Mouse (Mus musculus): ENCODE results near the gene Ccdc9b. TPM values are rescaled to one million over a fixed set of nuclear protein-coding genes. Genes with fewer than 3 reads are reported as not detected.

Gene Ccdc9b
- polyA plus RNA-seq, 1 experiment from 2014 or later = 0.90 TPM

- no peak overlapping the region for H3K4me3 ChIP-seq (ENCODE audit: low read depth, low read length)
- H3K36me3 ChIP-seq (ENCODE audit: control insufficient read depth, insufficient read depth, low read length) = no peaks in the 10 kb centered on the region
- H3K4me2 ChIP-seq (ENCODE audit: low read depth) = no peak overlapping the region
- no peak for ATAC-seq (ENCODE audit: insufficient read depth, low FRiP score, low TSS enrichment)
- H3K27ac ChIP-seq (ENCODE audit: low read depth, low read length) = no peak overlapping the region
- H3K27me3 ChIP-seq (ENCODE audit: control insufficient read depth, insufficient read depth, low read length) = 0 out of 2 replicates have a peak, but pooled peaks cover 5% of the 10 kb centered on the region
- DNase-seq (ENCODE audit: low spot score) = no peak
- WGBS = 85% methylated on average over 15 of the region's 15 CpGs
- no peak overlapping the region for H3K9ac ChIP-seq (ENCODE audit: low read length)
- H3K4me1 ChIP-seq (ENCODE audit: control insufficient read depth, insufficient read depth, low read length) = peaks cover 3% of the 10 kb centered on the region; the same call in 1 of the 2 replicates
- H3K9me3 ChIP-seq (ENCODE audit: control insufficient read depth, low read length) = no peaks in the 10 kb centered on the region
Observed at GRCm38 (mm10) chr2:118723693-118724486, 38.6 kb downstream of the Ccdc9b start.

GRCm38 (mm10) chr2:118716677-118717076, 45.8 kb downstream of the Ccdc9b start:
- no peak for DNase-seq (ENCODE audit: low spot score)
- Histone ChIP-seq H3K27me3 (ENCODE audit: control insufficient read depth, insufficient read depth, low read length) (peaks cover 11% of the 10 kb centered on the region), H3K36me3 (ENCODE audit: control insufficient read depth, insufficient read depth, low read length) (no peaks in the 10 kb centered on the region), H3K4me3 (ENCODE audit: low read depth, low read length) (no peak overlapping the region), H3K27ac (ENCODE audit: low read depth, low read length) (no peak overlapping the region), H3K9ac (ENCODE audit: low read length) (no peak overlapping the region), H3K9me3 (ENCODE audit: control insufficient read depth, low read length) (no peaks in the 10 kb centered on the region), H3K4me1 (ENCODE audit: control insufficient read depth, insufficient read depth, low read length) (no peaks in the 10 kb centered on the region), H3K4me2 (ENCODE audit: low read depth) (no peak overlapping the region)
- WGBS = 88% methylated on average over 5 of the region's 5 CpGs
- no peak for ATAC-seq (ENCODE audit: insufficient read depth, low FRiP score, low TSS enrichment)

- no peak overlapping the region for H3K4me2 ChIP-seq (ENCODE audit: low read depth)
- ATAC-seq (ENCODE audit: insufficient read depth, low FRiP score, low TSS enrichment) (0 out of 2 replicates have a peak, but pooled peaks have one; percentile 43), DNase-seq (ENCODE audit: low spot score) (peak; percentile 47)
- no peaks in the 10 kb centered on the region for H3K9me3 ChIP-seq (ENCODE audit: control insufficient read depth, low read length)
- peaks cover 35% of the 10 kb centered on the region for H3K27me3 ChIP-seq (ENCODE audit: control insufficient read depth, insufficient read depth, low read length)
- no peak overlapping the region for H3K4me3 ChIP-seq (ENCODE audit: low read depth, low read length)
- 42% methylated on average over 4 of the region's 4 CpGs for WGBS
- no peak overlapping the region for H3K9ac ChIP-seq (ENCODE audit: low read length)
- H3K4me1 ChIP-seq (ENCODE audit: control insufficient read depth, insufficient read depth, low read length) = peaks cover 7% of the 10 kb centered on the region; the same call in 1 of the 2 replicates
- no peaks in the 10 kb centered on the region for H3K36me3 ChIP-seq (ENCODE audit: control insufficient read depth, insufficient read depth, low read length)
- H3K27ac ChIP-seq (ENCODE audit: low read depth, low read length) = no peak overlapping the region
Observed at GRCm38 (mm10) chr2:118714230-118714629, 48.2 kb downstream of the Ccdc9b start.

- no peak for ATAC-seq (ENCODE audit: insufficient read depth, low FRiP score, low TSS enrichment)
- Histone ChIP-seq H3K36me3 (ENCODE audit: control insufficient read depth, insufficient read depth, low read length) (no peaks in the 10 kb centered on the region), H3K27ac (ENCODE audit: low read depth, low read length) (no peak overlapping the region), H3K4me1 (ENCODE audit: control insufficient read depth, insufficient read depth, low read length) (peaks cover 7% of the 10 kb centered on the region; the same call in 1 of the 2 replicates), H3K9me3 (ENCODE audit: control insufficient read depth, low read length) (no peaks in the 10 kb centered on the region), H3K4me3 (ENCODE audit: low read depth, low read length) (no peak overlapping the region), H3K27me3 (ENCODE audit: control insufficient read depth, insufficient read depth, low read length) (peaks cover 41% of the 10 kb centered on the region), H3K9ac (ENCODE audit: low read length) (no peak overlapping the region), H3K4me2 (ENCODE audit: low read depth) (no peak overlapping the region)
- no peak for DNase-seq (ENCODE audit: low spot score)
- 89% methylated on average over 6 of the region's 6 CpGs for WGBS
Observed at GRCm38 (mm10) chr2:118713631-118714030, 48.8 kb downstream of the Ccdc9b start.

GRCm38 (mm10) chr2:118711038-118711494, 51.4 kb downstream of the Ccdc9b start:
- Histone ChIP-seq H3K4me2 (ENCODE audit: low read depth) (peak overlapping the region; percentile 73), H3K36me3 (ENCODE audit: control insufficient read depth, insufficient read depth, low read length) (no peaks in the 10 kb centered on the region), H3K27ac (ENCODE audit: low read depth, low read length) (no peak overlapping the region), H3K9me3 (ENCODE audit: control insufficient read depth, low read length) (no peaks in the 10 kb centered on the region), H3K9ac (ENCODE audit: low read length) (peak overlapping the region; percentile 48), H3K27me3 (ENCODE audit: control insufficient read depth, insufficient read depth, low read length) (peaks cover 65% of the 10 kb centered on the region), H3K4me3 (ENCODE audit: low read depth, low read length) (peak overlapping the region; percentile 35), H3K4me1 (ENCODE audit: control insufficient read depth, insufficient read depth, low read length) (peaks cover 7% of the 10 kb centered on the region; the same call in 1 of the 2 replicates)
- peak; percentile 77; the same call in 1 of the 2 replicates for ATAC-seq (ENCODE audit: insufficient read depth, low FRiP score, low TSS enrichment)
- under 1% methylated on average over 36 of the region's 36 CpGs for WGBS
- DNase-seq (ENCODE audit: low spot score) = peak; percentile 69

GRCm38 (mm10) chr2:118709655-118710221, 52.7 kb downstream of the Ccdc9b start:
- H3K9me3 ChIP-seq (ENCODE audit: control insufficient read depth, low read length) = no peaks in the 10 kb centered on the region
- H3K36me3 ChIP-seq (ENCODE audit: control insufficient read depth, insufficient read depth, low read length) = no peaks in the 10 kb centered on the region
- no peak overlapping the region for H3K9ac ChIP-seq (ENCODE audit: low read length)
- H3K4me3 ChIP-seq (ENCODE audit: low read depth, low read length) = no peak overlapping the region
- H3K27me3 ChIP-seq (ENCODE audit: control insufficient read depth, insufficient read depth, low read length) = peaks cover 78% of the 10 kb centered on the region
- 29% methylated on average over 4 of the region's 4 CpGs for WGBS
- peaks cover 7% of the 10 kb centered on the region; the same call in 1 of the 2 replicates for H3K4me1 ChIP-seq (ENCODE audit: control insufficient read depth, insufficient read depth, low read length)
- ATAC-seq (ENCODE audit: insufficient read depth, low FRiP score, low TSS enrichment) (no peak), DNase-seq (ENCODE audit: low spot score) (no peak)
- no peak overlapping the region for H3K27ac ChIP-seq (ENCODE audit: low read depth, low read length)
- H3K4me2 ChIP-seq (ENCODE audit: low read depth) = no peak overlapping the region

- no peak overlapping the region for H3K4me3 ChIP-seq (ENCODE audit: low read depth, low read length)
- no peaks in the 10 kb centered on the region for H3K9me3 ChIP-seq (ENCODE audit: control insufficient read depth, low read length)
- H3K9ac ChIP-seq (ENCODE audit: low read length) = no peak overlapping the region
- ATAC-seq (ENCODE audit: insufficient read depth, low FRiP score, low TSS enrichment) = no peak
- H3K4me1 ChIP-seq (ENCODE audit: control insufficient read depth, insufficient read depth, low read length) = peaks cover 14% of the 10 kb centered on the region
- H3K27ac ChIP-seq (ENCODE audit: low read depth, low read length) = no peak overlapping the region
- H3K4me2 ChIP-seq (ENCODE audit: low read depth) = no peak overlapping the region
- no peak for DNase-seq (ENCODE audit: low spot score)
- peaks cover 91% of the 10 kb centered on the region for H3K27me3 ChIP-seq (ENCODE audit: control insufficient read depth, insufficient read depth, low read length)
- 78% methylated on average over 4 of the region's 4 CpGs for WGBS
- H3K36me3 ChIP-seq (ENCODE audit: control insufficient read depth, insufficient read depth, low read length) = no peaks in the 10 kb centered on the region
Observed at GRCm38 (mm10) chr2:118708472-118708871, 54.0 kb downstream of the Ccdc9b start.

- Histone ChIP-seq H3K27me3 (ENCODE audit: control insufficient read depth, insufficient read depth, low read length) (peaks cover 98% of the 10 kb centered on the region), H3K4me3 (ENCODE audit: low read depth, low read length) (no peak overlapping the region), H3K4me1 (ENCODE audit: control insufficient read depth, insufficient read depth, low read length) (peaks cover 13% of the 10 kb centered on the region), H3K27ac (ENCODE audit: low read depth, low read length) (no peak overlapping the region), H3K9me3 (ENCODE audit: control insufficient read depth, low read length) (no peaks in the 10 kb centered on the region), H3K9ac (ENCODE audit: low read length) (no peak overlapping the region), H3K36me3 (ENCODE audit: control insufficient read depth, insufficient read depth, low read length) (no peaks in the 10 kb centered on the region), H3K4me2 (ENCODE audit: low read depth) (no peak overlapping the region)
- ATAC-seq (ENCODE audit: insufficient read depth, low FRiP score, low TSS enrichment) (no peak), DNase-seq (ENCODE audit: low spot score) (no peak)
- WGBS = 6% methylated on average over 6 of the region's 6 CpGs
Observed at GRCm38 (mm10) chr2:118706436-118706835, 56.0 kb downstream of the Ccdc9b start.

All from neural tube, embryonic 11.5 days (tissue).